Mouse (Mus musculus): ENCODE measurements around the gene Ppp6r2. TPM values are rescaled to one million over a fixed set of nuclear protein-coding genes. Genes with fewer than 3 reads are reported as not detected.
A peak's percentile ranks its signal among the peaks of the same experiment; 100 is the strongest.

Gene Ppp6r2
- polyA plus RNA-seq, 1 experiment from 2014 or later = 90.8 TPM

GRCm38 (mm10) chr15:89326441-89326840, 115.1 kb downstream of the Ppp6r2 start:
- 73% methylated on average over 5 of the region's 5 CpGs for WGBS
- no peak overlapping the region for H3K4me2 ChIP-seq (ENCODE audit: low read length)
- H3K4me3 ChIP-seq (replicated peaks; ENCODE audit: low read length) = no peak overlapping the region
- H3K9me3 ChIP-seq (ENCODE audit: control insufficient read depth, low read length) = no peaks in the 10 kb centered on the region
- no peak overlapping the region for H3K27ac ChIP-seq (ENCODE audit: low read length)
- no peaks in the 10 kb centered on the region for H3K36me3 ChIP-seq (ENCODE audit: control insufficient read depth, insufficient read depth)
- H3K4me1 ChIP-seq (replicated peaks; ENCODE audit: control insufficient read depth, insufficient read depth, low read length) = 0 out of 2 replicates have a peak, but pooled peaks cover 2% of the 10 kb centered on the region
- 0 out of 2 replicates have a peak, but pooled peaks cover 4% of the 10 kb centered on the region for H3K27me3 ChIP-seq (replicated peaks; ENCODE audit: control insufficient read depth, insufficient read depth, low read length)
- ATAC-seq = no peak
- no peak overlapping the region for H3K9ac ChIP-seq (replicated peaks; ENCODE audit: low read depth, low read length)

GRCm38 (mm10) chr15:89334271-89334670, 122.9 kb downstream of the Ppp6r2 start, which contains the start of gene Miox:
Gene Miox (plus strand): TSS chr15:89334398.
- Histone ChIP-seq H3K36me3 (ENCODE audit: control insufficient read depth, insufficient read depth) (no peaks in the 10 kb centered on the region), H3K4me1 (replicated peaks; ENCODE audit: control insufficient read depth, insufficient read depth, low read length) (no peaks in the 10 kb centered on the region), H3K9me3 (ENCODE audit: control insufficient read depth, low read length) (no peaks in the 10 kb centered on the region), H3K27ac (ENCODE audit: low read length) (no peak within 1 kb of the TSS), H3K4me3 (replicated peaks; ENCODE audit: low read length) (no peak within 1 kb of the TSS), H3K4me2 (ENCODE audit: low read length) (no peak within 1 kb of the TSS), H3K9ac (replicated peaks; ENCODE audit: low read depth, low read length) (no peak within 1 kb of the TSS), H3K27me3 (replicated peaks; ENCODE audit: control insufficient read depth, insufficient read depth, low read length) (no peaks in the 10 kb centered on the region)
- ATAC-seq = no peak
- WGBS = 89% methylated on average over 7 of the region's 7 CpGs

GRCm38 (mm10) chr15:89334774-89335537, 123.6 kb downstream of the Ppp6r2 start:
- Histone ChIP-seq H3K4me3 (replicated peaks; ENCODE audit: low read length) (no peak overlapping the region), H3K9ac (replicated peaks; ENCODE audit: low read depth, low read length) (no peak overlapping the region), H3K4me2 (ENCODE audit: low read length) (no peak overlapping the region), H3K27ac (ENCODE audit: low read length) (no peak overlapping the region), H3K9me3 (ENCODE audit: control insufficient read depth, low read length) (no peaks in the 10 kb centered on the region), H3K4me1 (replicated peaks; ENCODE audit: control insufficient read depth, insufficient read depth, low read length) (no peaks in the 10 kb centered on the region), H3K27me3 (replicated peaks; ENCODE audit: control insufficient read depth, insufficient read depth, low read length) (no peaks in the 10 kb centered on the region), H3K36me3 (ENCODE audit: control insufficient read depth, insufficient read depth) (no peaks in the 10 kb centered on the region)
- no peak for ATAC-seq
- WGBS = 84% methylated on average over 17 of the region's 17 CpGs

GRCm38 (mm10) chr15:89336422-89336821, 125.1 kb downstream of the Ppp6r2 start:
- Histone ChIP-seq H3K9ac (replicated peaks; ENCODE audit: low read depth, low read length) (no peak overlapping the region), H3K27me3 (replicated peaks; ENCODE audit: control insufficient read depth, insufficient read depth, low read length) (no peaks in the 10 kb centered on the region), H3K4me3 (replicated peaks; ENCODE audit: low read length) (no peak overlapping the region), H3K4me2 (ENCODE audit: low read length) (no peak overlapping the region), H3K36me3 (ENCODE audit: control insufficient read depth, insufficient read depth) (no peaks in the 10 kb centered on the region), H3K27ac (ENCODE audit: low read length) (no peak overlapping the region), H3K9me3 (ENCODE audit: control insufficient read depth, low read length) (no peaks in the 10 kb centered on the region), H3K4me1 (replicated peaks; ENCODE audit: control insufficient read depth, insufficient read depth, low read length) (no peaks in the 10 kb centered on the region)
- ATAC-seq = no peak
- 86% methylated on average over 14 of the region's 14 CpGs for WGBS

Small RNA genes lying within 50 kb of the gene (microRNA-seq; reads per million reads assigned to microRNA genes)
- gene Mir6958 (5.8 reads per million, percentile 24 among the genes with 10 or more reads in this experiment), gene Mir6959 (not detected), gene Mir7118 (not detected)

Other genes starting within 250 kb of the Ppp6r2 start
- gene Mlc1, start 232.5 kb upstream of the Ppp6r2 start, polyA plus RNA-seq (2015; fragmentation: Nextera tagmentation; extraction: Ambion mirVana) = 33.5 and 36.4 TPM in 2 replicates
- not detected in 2 replicates for gene Mov10l1, start 228.6 kb upstream of the Ppp6r2 start, polyA plus RNA-seq (2015; fragmentation: Nextera tagmentation; extraction: Ambion mirVana)
- 2.6 and 4.9 TPM in 2 replicates for gene Panx2, start 151.8 kb upstream of the Ppp6r2 start, polyA plus RNA-seq (2015; fragmentation: Nextera tagmentation; extraction: Ambion mirVana)
- 36.2 and 39.8 TPM in 2 replicates for gene Trabd, start 136.4 kb upstream of the Ppp6r2 start, polyA plus RNA-seq (2015; fragmentation: Nextera tagmentation; extraction: Ambion mirVana)
- gene Selenoo, start 122.5 kb upstream of the Ppp6r2 start, polyA plus RNA-seq (2015; fragmentation: Nextera tagmentation; extraction: Ambion mirVana) = 22.2 and 24.2 TPM in 2 replicates
- gene Tubgcp6, start 88.4 kb upstream of the Ppp6r2 start, polyA plus RNA-seq (2015; fragmentation: Nextera tagmentation; extraction: Ambion mirVana) = 16.8 and 22.1 TPM in 2 replicates
- 39.5 and 46.0 TPM in 2 replicates for gene Hdac10, start 82.9 kb upstream of the Ppp6r2 start, polyA plus RNA-seq (2015; fragmentation: Nextera tagmentation; extraction: Ambion mirVana)
- gene Mapk12, start 70.8 kb upstream of the Ppp6r2 start, polyA plus RNA-seq (2015; fragmentation: Nextera tagmentation; extraction: Ambion mirVana) = 4.1 and 5.7 TPM in 2 replicates
- 39.1 and 46.8 TPM in 2 replicates for gene Mapk11, start 61.9 kb upstream of the Ppp6r2 start, polyA plus RNA-seq (2015; fragmentation: Nextera tagmentation; extraction: Ambion mirVana)
- 112 and 126 TPM in 2 replicates for gene Plxnb2, start 30.8 kb upstream of the Ppp6r2 start, polyA plus RNA-seq (2015; fragmentation: Nextera tagmentation; extraction: Ambion mirVana)
- gene Dennd6b, start 15.1 kb upstream of the Ppp6r2 start, polyA plus RNA-seq (2015; fragmentation: Nextera tagmentation; extraction: Ambion mirVana) = 60.7 and 83.2 TPM in 2 replicates
- 81.8 and 97.2 TPM in 2 replicates for gene Sbf1, start 103.8 kb downstream of the Ppp6r2 start, polyA plus RNA-seq (2015; fragmentation: Nextera tagmentation; extraction: Ambion mirVana)
- not detected in 2 replicates for gene Adm2, start 111.2 kb downstream of the Ppp6r2 start, polyA plus RNA-seq (2015; fragmentation: Nextera tagmentation; extraction: Ambion mirVana)
- not detected in 2 replicates for gene Miox, start 122.8 kb downstream of the Ppp6r2 start, polyA plus RNA-seq (2015; fragmentation: Nextera tagmentation; extraction: Ambion mirVana)
- 29.5 and 32.3 TPM in 2 replicates for gene Lmf2, start 144.1 kb downstream of the Ppp6r2 start, polyA plus RNA-seq (2015; fragmentation: Nextera tagmentation; extraction: Ambion mirVana)
- 138 and 140 TPM in 2 replicates for gene Ncaph2, start 144.2 kb downstream of the Ppp6r2 start, polyA plus RNA-seq (2015; fragmentation: Nextera tagmentation; extraction: Ambion mirVana)
- gene Sco2, start 162.3 kb downstream of the Ppp6r2 start, polyA plus RNA-seq (2015; fragmentation: Nextera tagmentation; extraction: Ambion mirVana) = 10.1 and 14.1 TPM in 2 replicates
- 1.7 and 2.6 TPM in 2 replicates for gene Tymp, start 165.5 kb downstream of the Ppp6r2 start, polyA plus RNA-seq (2015; fragmentation: Nextera tagmentation; extraction: Ambion mirVana)
- gene Odf3b, start 167.7 kb downstream of the Ppp6r2 start, polyA plus RNA-seq (2015; fragmentation: Nextera tagmentation; extraction: Ambion mirVana) = 1.9 and 3.3 TPM in 2 replicates
- not detected in 2 replicates for gene Klhdc7b, start 173.4 kb downstream of the Ppp6r2 start, polyA plus RNA-seq (2015; fragmentation: Nextera tagmentation; extraction: Ambion mirVana)
- gene Syce3, start 198.9 kb downstream of the Ppp6r2 start, polyA plus RNA-seq (2015; fragmentation: Nextera tagmentation; extraction: Ambion mirVana) = not detected in 2 replicates
- 1.2 and 1.8 TPM in 2 replicates for gene Cpt1b, start 214.3 kb downstream of the Ppp6r2 start, polyA plus RNA-seq (2015; fragmentation: Nextera tagmentation; extraction: Ambion mirVana)
- gene C730034F03Rik, start 218.0 kb downstream of the Ppp6r2 start, polyA plus RNA-seq (2015; fragmentation: Nextera tagmentation; extraction: Ambion mirVana) = 5.2 and 7.0 TPM in 2 replicates
- gene Gm44502, start 218.1 kb downstream of the Ppp6r2 start, polyA plus RNA-seq (2015; fragmentation: Nextera tagmentation; extraction: Ambion mirVana) = not detected in 2 replicates
- gene Chkb, start 218.4 kb downstream of the Ppp6r2 start, polyA plus RNA-seq (2015; fragmentation: Nextera tagmentation; extraction: Ambion mirVana) = 77.7 and 79.3 TPM in 2 replicates
- 74.5 and 81.9 TPM in 2 replicates for gene Mapk8ip2, start 242.4 kb downstream of the Ppp6r2 start, polyA plus RNA-seq (2015; fragmentation: Nextera tagmentation; extraction: Ambion mirVana)